Mouse (Mus musculus) stomach, embryonic 16.5 days (tissue): ENCODE data around the gene Btbd16. TPM values are rescaled to one million over a fixed set of nuclear protein-coding genes. Genes with fewer than 3 reads are reported as not detected.
A peak's percentile ranks its signal among the peaks of the same experiment; 100 is the strongest.

ENCODE experiments used
- ATAC-seq: fragments of 200-750 bp; cut with Nextera tagmentation; 2 replicates; pipeline ENCODE4 v1.8.0; 2017; ENCODE audit warnings: moderate number of reproducible peaks, moderate TSS enrichment; ENCODE audit not compliant: insufficient read depth, low FRiP score
- H3K27ac ChIP-seq: fragments of 300-500 bp; sonication (generic); 2 replicates; pipeline ENCODE4 v1.5.1; 2014; ENCODE audit warnings: low read length
- H3K27me3 ChIP-seq: fragments of 300-500 bp; sonication (generic); 2 replicates; pipeline ENCODE4 v1.6.1; 2014; ENCODE audit warnings: low read length, control low read depth, mixed read lengths; ENCODE audit not compliant: control insufficient read depth, insufficient read depth
- H3K36me3 ChIP-seq: fragments of 300-500 bp; sonication (generic); 2 replicates; pipeline ENCODE4 v1.6.1; 2014; ENCODE audit warnings: low read length; ENCODE audit not compliant: control insufficient read depth, insufficient read depth
- H3K4me1 ChIP-seq: fragments of 300-500 bp; sonication (generic); 2 replicates; pipeline ENCODE4 v1.6.1; 2014; ENCODE audit warnings: low read length, control low read depth, mixed read lengths; ENCODE audit not compliant: control insufficient read depth, insufficient read depth
- H3K4me2 ChIP-seq: fragments of 300-500 bp; sonication (generic); 2 replicates; pipeline ENCODE4 v1.6.1; 2014; ENCODE audit warnings: low read depth, low read length, mixed read lengths
- H3K4me3 ChIP-seq: fragments of 300-500 bp; sonication (generic); replicated peaks from 2 replicates; pipeline ENCODE4 v1.5.1; 2014; ENCODE audit warnings: mild to moderate bottlenecking, low read length
- H3K9ac ChIP-seq: fragments of 300-500 bp; sonication (generic); 2 replicates; pipeline ENCODE4 v1.6.1; 2014; ENCODE audit warnings: low read length
- H3K9me3 ChIP-seq: fragments of 300-500 bp; sonication (generic); replicated peaks from 2 replicates; pipeline ENCODE4 v1.6.1; 2016; ENCODE audit warnings: low read length, control low read depth; ENCODE audit not compliant: control insufficient read depth
- WGBS: fragments of 180-500 bp; shearing (Covaris S2); extraction: QIAGEN DNeasy Blood & Tissue Kit; methylation state at CpG from one replicate; pipeline ENCODE4 v1.1.7; 2014; 5-methylcytosine and 5-hydroxymethylcytosine counted together
- polyA plus RNA-seq: library from polyadenylated mRNA; unstranded; fragments of >200 nt; fragmentation: Nextera tagmentation; extraction: Ambion mirVana; gene quantifications from 2 replicates; pipeline ENCODE4 v1.2.1, GENCODE M21; 2015

The Btbd16 gene
- polyA plus RNA-seq, 1 experiment from 2014 or later, result 0.14 TPM

DNA sequence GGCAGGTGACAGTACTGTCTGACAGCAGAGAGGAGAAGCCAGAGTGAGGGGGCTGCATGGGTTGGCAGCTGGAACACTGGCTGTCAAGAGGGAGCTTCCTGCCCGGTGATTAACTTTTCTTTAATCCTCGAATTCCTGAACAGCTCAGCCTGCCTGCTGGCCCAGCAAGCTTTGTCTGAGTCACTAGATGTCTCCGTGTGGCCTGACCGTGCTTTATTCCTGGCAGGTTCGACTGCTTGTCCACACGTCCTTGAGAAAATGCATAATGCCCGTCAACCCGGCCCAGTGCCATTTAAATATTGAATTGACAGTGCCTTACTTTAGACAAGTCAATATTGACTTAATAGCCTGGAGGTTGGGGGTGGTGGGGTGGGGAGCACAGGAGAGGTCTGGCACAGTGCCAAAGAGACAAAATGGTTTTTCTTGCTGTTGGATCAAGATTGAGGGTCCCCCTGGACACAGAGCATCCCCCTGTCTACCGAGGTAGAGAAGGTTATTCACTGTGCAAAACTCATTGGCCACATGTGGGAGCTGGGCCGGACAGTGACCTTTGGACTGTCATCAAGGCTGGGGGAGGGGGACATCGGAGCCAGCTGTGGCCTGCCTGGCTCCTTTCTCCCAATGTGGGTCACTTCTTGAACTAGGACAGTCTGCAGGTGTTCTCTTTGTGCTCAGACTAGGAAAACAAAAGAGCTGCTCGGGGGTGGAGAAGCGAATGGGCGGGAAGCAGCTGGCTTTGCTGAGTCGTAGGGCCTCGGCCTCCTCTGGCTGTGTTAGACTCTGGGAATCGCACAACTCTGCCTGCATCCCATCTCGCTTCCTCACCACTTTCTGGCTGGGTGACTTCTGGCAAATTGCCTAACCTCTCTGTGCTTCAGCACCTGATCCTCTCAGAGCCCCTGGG, 61.3 kb downstream of the Btbd16 start:
- ATAC-seq, result peak; percentile 73
- Histone ChIP-seq H3K4me3 (no peak overlapping the region), H3K27me3 (no peaks in the 10 kb centered on the region), H3K9ac (0 out of 2 replicates have a peak overlapping the region, but pooled peaks have one; percentile 6), H3K4me1 (peaks cover 22% of the 10 kb centered on the region), H3K36me3 (no peaks in the 10 kb centered on the region), H3K9me3 (no peaks in the 10 kb centered on the region), H3K27ac (peak overlapping the region; percentile 83), H3K4me2 (peak overlapping the region; percentile 17; the same call in 1 of the 2 replicates)
- WGBS, result 12% methylated on average over 18 of the region's 18 CpGs

- Histone ChIP-seq H3K27ac (no peak overlapping the region), H3K9ac (no peak overlapping the region), H3K4me1 (peaks cover 22% of the 10 kb centered on the region), H3K36me3 (no peaks in the 10 kb centered on the region), H3K4me3 (no peak overlapping the region), H3K27me3 (no peaks in the 10 kb centered on the region), H3K9me3 (no peaks in the 10 kb centered on the region), H3K4me2 (no peak overlapping the region)
- 76% methylated on average over 9 of the region's 9 CpGs for WGBS
- ATAC-seq, result no peak
Observed at GRCm38 (mm10) chr7:130836066-130836465, 62.2 kb downstream of the Btbd16 start.

- peaks cover 22% of the 10 kb centered on the region for H3K4me1 ChIP-seq
- H3K27ac ChIP-seq, result no peak overlapping the region
- H3K27me3 ChIP-seq, result no peaks in the 10 kb centered on the region
- H3K36me3 ChIP-seq, result no peaks in the 10 kb centered on the region
- H3K4me3 ChIP-seq, result no peak overlapping the region
- no peak overlapping the region for H3K4me2 ChIP-seq
- 0 out of 2 replicates have a peak overlapping the region, but pooled peaks have one; percentile 3 for H3K9ac ChIP-seq
- H3K9me3 ChIP-seq, result no peaks in the 10 kb centered on the region
- 53% methylated on average over 12 of the region's 12 CpGs for WGBS
- no peak for ATAC-seq
Observed at GRCm38 (mm10) chr7:130837941-130838657, 64.2 kb downstream of the Btbd16 start.

DNA sequence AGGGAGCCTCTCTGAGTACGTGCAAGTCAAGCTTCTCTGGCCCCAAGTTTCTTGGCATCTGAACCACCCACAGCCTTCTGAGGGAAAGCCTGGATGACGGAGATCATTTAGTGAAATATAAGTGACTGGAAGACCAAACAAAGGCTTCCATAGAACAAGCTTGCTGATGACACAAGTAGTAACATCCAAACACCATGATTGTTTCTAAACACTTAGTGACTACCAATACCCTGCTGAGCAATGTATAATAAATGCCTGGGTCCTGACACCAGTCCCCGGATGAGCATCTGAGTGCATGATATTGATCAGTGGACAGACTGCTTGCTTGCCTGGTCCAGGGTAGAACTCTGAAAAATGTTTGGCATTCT, 64.8 kb downstream of the Btbd16 start:
- Histone ChIP-seq H3K4me2 (no peak overlapping the region), H3K36me3 (no peaks in the 10 kb centered on the region), H3K9me3 (no peaks in the 10 kb centered on the region), H3K27me3 (no peaks in the 10 kb centered on the region), H3K4me1 (peaks cover 22% of the 10 kb centered on the region), H3K27ac (no peak overlapping the region), H3K4me3 (no peak overlapping the region), H3K9ac (no peak overlapping the region)
- no peak for ATAC-seq
- 69% methylated on average over 3 of the region's 3 CpGs for WGBS

DNA sequence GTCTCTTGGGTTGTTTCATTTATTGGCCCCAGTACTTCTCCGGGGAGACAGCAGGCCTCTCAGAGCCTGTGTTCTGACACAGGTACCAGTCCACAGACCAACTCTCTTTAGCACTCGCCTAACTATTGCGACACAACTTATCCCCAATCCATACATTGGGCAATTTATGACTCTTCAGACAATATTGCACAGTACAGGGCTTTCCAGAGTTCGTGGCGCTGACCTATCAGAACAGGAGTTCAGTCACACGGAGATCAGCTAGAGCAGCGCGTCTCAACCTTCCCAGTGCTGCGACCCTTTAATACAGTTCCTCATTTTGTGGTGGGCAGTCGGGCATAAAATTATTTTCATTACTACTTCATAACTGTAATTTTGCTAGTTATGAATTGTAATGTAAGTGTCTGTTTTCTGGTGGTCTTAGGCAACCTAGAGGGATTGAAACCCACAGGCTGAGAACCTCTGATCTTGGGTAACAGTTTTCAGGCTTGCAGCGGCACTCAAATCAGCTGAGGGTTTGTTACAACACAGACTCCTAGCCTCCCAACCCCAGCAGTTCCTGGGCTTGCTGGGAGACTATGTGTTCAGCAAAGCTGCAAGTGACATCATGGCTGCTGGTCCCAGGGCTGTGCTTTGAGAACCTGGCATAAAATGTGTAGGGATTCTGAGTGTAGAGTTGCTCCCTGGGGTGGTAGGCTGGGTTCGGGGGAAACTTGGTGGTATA, 65.7 kb downstream of the Btbd16 start:
- 83% methylated on average over 12 of the region's 12 CpGs for WGBS
- Histone ChIP-seq H3K27ac (no peak overlapping the region), H3K4me2 (no peak overlapping the region), H3K9ac (no peak overlapping the region), H3K4me3 (no peak overlapping the region), H3K9me3 (no peaks in the 10 kb centered on the region), H3K4me1 (peaks cover 19% of the 10 kb centered on the region), H3K36me3 (no peaks in the 10 kb centered on the region), H3K27me3 (no peaks in the 10 kb centered on the region)
- ATAC-seq, result no peak

DNA sequence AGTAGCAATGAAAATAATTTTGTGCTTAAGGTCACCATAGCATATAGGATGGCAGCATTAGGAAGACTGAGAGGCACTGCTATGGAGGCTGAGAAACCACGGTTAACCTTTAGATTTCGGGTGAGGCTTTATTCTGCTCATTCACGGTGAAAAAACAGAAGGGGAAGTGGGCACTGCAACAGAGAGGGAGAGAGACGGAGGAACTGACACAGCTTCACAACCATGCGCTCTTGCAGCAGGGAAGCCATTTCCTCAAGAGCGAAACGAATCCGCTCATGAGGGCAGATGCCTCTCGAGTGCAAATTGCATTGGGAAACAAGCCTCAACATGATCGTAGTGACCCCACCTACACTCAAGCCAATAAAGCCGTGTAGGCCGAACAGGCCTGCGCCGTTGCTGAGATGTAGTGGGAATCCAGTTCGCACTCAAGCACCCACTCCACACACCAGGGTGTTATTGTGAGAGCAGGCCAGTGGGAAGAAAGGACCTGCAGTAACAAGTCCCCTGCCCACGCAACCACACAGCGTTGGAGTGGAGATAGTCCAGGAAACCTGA, 73.4 kb downstream of the Btbd16 start:
- Histone ChIP-seq H3K9ac (no peak overlapping the region), H3K9me3 (no peaks in the 10 kb centered on the region), H3K4me3 (no peak overlapping the region), H3K36me3 (no peaks in the 10 kb centered on the region), H3K4me1 (no peaks in the 10 kb centered on the region), H3K27me3 (no peaks in the 10 kb centered on the region), H3K4me2 (no peak overlapping the region), H3K27ac (no peak overlapping the region)
- WGBS, result 82% methylated on average over 17 of the region's 17 CpGs
- ATAC-seq, result no peak

GRCm38 (mm10) chr7:130854684-130855292, 80.9 kb downstream of the Btbd16 start:
- H3K9ac ChIP-seq, result no peak overlapping the region
- no peaks in the 10 kb centered on the region for H3K36me3 ChIP-seq
- no peaks in the 10 kb centered on the region for H3K27me3 ChIP-seq
- H3K4me1 ChIP-seq, result peaks cover 4% of the 10 kb centered on the region; the same call in 1 of the 2 replicates
- H3K4me3 ChIP-seq, result no peak overlapping the region
- H3K4me2 ChIP-seq, result no peak overlapping the region
- 52% methylated on average over 4 of the region's 4 CpGs for WGBS
- H3K27ac ChIP-seq, result no peak overlapping the region
- no peaks in the 10 kb centered on the region for H3K9me3 ChIP-seq
- peak; percentile 40; the same call in 1 of the 2 replicates for ATAC-seq

DNA sequence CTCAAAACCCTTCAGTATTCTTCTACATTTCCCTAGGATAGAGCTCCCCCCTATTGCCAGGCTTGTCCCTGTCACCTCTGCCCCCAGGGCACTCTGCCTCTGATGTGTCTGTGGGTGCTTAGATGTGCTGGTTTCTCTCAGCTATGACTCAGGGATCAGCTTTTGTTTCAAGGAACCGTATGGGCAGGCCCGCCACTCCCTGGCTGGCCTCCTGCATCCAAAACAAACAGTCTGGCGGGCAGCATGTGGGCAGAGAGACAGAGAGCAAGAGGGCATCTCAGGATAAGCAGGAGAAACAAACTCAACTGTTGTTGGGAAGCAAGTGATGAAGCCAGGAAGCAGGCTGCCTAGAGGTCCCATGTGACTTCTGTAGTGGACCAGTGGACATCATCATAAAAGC, 81.8 kb downstream of the Btbd16 start:
- H3K4me3 ChIP-seq, result no peak overlapping the region
- H3K36me3 ChIP-seq, result no peaks in the 10 kb centered on the region
- H3K27ac ChIP-seq, result no peak overlapping the region; the same call in 1 of the 2 replicates
- peaks cover 6% of the 10 kb centered on the region; the same call in 1 of the 2 replicates for H3K4me1 ChIP-seq
- H3K9me3 ChIP-seq, result no peaks in the 10 kb centered on the region
- H3K27me3 ChIP-seq, result no peaks in the 10 kb centered on the region
- no peak overlapping the region for H3K4me2 ChIP-seq
- 23% methylated on average over 3 of the region's 3 CpGs for WGBS
- H3K9ac ChIP-seq, result no peak overlapping the region
- ATAC-seq, result no peak
